Mouse (Mus musculus): ENCODE results near the gene 4921517D22Rik. TPM values are rescaled to one million over a fixed set of nuclear protein-coding genes. Genes with fewer than 3 reads are reported as not detected.

Gene 4921517D22Rik
- polyA plus RNA-seq, 1 experiment, result not detected

GRCm38 (mm10) chr13:59695781-59696180, 1.9 kb upstream of the 4921517D22Rik start:
- no peak for DNase-seq (ENCODE audit: extremely low spot score in 1 of 2, low spot score in 1 of 2)

GRCm38 (mm10) chr13:59691478-59691877, 2.4 kb downstream of the 4921517D22Rik start:
- no peak for DNase-seq (ENCODE audit: extremely low spot score in 1 of 2, low spot score in 1 of 2)

GRCm38 (mm10) chr13:59690576-59690975, 3.3 kb downstream of the 4921517D22Rik start:
- DNase-seq (ENCODE audit: extremely low spot score in 1 of 2, low spot score in 1 of 2), result no peak

GRCm38 (mm10) chr13:59689843-59690242, 4.1 kb downstream of the 4921517D22Rik start:
- no peak for DNase-seq (ENCODE audit: extremely low spot score in 1 of 2, low spot score in 1 of 2)

- no peak for DNase-seq (ENCODE audit: extremely low spot score in 1 of 2, low spot score in 1 of 2)
Observed at GRCm38 (mm10) chr13:59689313-59689712, 4.6 kb downstream of the 4921517D22Rik start.

- DNase-seq (ENCODE audit: extremely low spot score in 1 of 2, low spot score in 1 of 2), result peak in 1 of 2 experiments; percentile 45
Observed at GRCm38 (mm10) chr13:59688338-59688770, 5.6 kb downstream of the 4921517D22Rik start.

GRCm38 (mm10) chr13:59685236-59685635, 8.7 kb downstream of the 4921517D22Rik start:
- no peak for DNase-seq (ENCODE audit: extremely low spot score in 1 of 2, low spot score in 1 of 2)

GRCm38 (mm10) chr13:59682629-59683028, 11.3 kb downstream of the 4921517D22Rik start:
- no peak for DNase-seq (ENCODE audit: extremely low spot score in 1 of 2, low spot score in 1 of 2)

GRCm38 (mm10) chr13:59679908-59680307, 14.0 kb downstream of the 4921517D22Rik start:
- DNase-seq (ENCODE audit: extremely low spot score in 1 of 2, low spot score in 1 of 2), result no peak

- DNase-seq (ENCODE audit: extremely low spot score in 1 of 2, low spot score in 1 of 2), result no peak
Observed at GRCm38 (mm10) chr13:59679306-59679705, 14.6 kb downstream of the 4921517D22Rik start.

GRCm38 (mm10) chr13:59676316-59677229, 17.3 kb downstream of the 4921517D22Rik start:
- no peak for DNase-seq (ENCODE audit: extremely low spot score in 1 of 2, low spot score in 1 of 2)

- peak in 1 of 2 experiments; percentile 58 for DNase-seq (ENCODE audit: extremely low spot score in 1 of 2, low spot score in 1 of 2)
Observed at GRCm38 (mm10) chr13:59675151-59676011, 18.5 kb downstream of the 4921517D22Rik start, which contains the start of gene Golm1. Gene Golm1 (minus strand): TSS chr13:59675811.

GRCm38 (mm10) chr13:59674761-59675150, 19.2 kb downstream of the 4921517D22Rik start:
- DNase-seq (ENCODE audit: extremely low spot score in 1 of 2, low spot score in 1 of 2), result peak in 1 of 2 experiments; percentile 26

- DNase-seq (ENCODE audit: extremely low spot score in 1 of 2, low spot score in 1 of 2), result no peak
Observed at GRCm38 (mm10) chr13:59674215-59674614, 19.7 kb downstream of the 4921517D22Rik start.

GRCm38 (mm10) chr13:59673597-59673996, 20.3 kb downstream of the 4921517D22Rik start:
- DNase-seq (ENCODE audit: extremely low spot score in 1 of 2, low spot score in 1 of 2), result no peak

GRCm38 (mm10) chr13:59672248-59672647, 21.7 kb downstream of the 4921517D22Rik start:
- no peak for DNase-seq (ENCODE audit: extremely low spot score in 1 of 2, low spot score in 1 of 2)

- DNase-seq (ENCODE audit: extremely low spot score in 1 of 2, low spot score in 1 of 2), result no peak
Observed at GRCm38 (mm10) chr13:59671521-59671920, 22.4 kb downstream of the 4921517D22Rik start.

- peak in 1 of 2 experiments; percentile 37 for DNase-seq (ENCODE audit: extremely low spot score in 1 of 2, low spot score in 1 of 2)
Observed at GRCm38 (mm10) chr13:59669946-59670345, 24.0 kb downstream of the 4921517D22Rik start.

GRCm38 (mm10) chr13:59668501-59669093, 25.3 kb downstream of the 4921517D22Rik start:
- DNase-seq (ENCODE audit: extremely low spot score in 1 of 2, low spot score in 1 of 2), result no peak

- no peak for DNase-seq (ENCODE audit: extremely low spot score in 1 of 2, low spot score in 1 of 2)
Observed at GRCm38 (mm10) chr13:59667763-59668162, 26.1 kb downstream of the 4921517D22Rik start.
